Mouse (Mus musculus): ENCODE results near the gene Camk2b.

Gene Camk2b

GRCm38 (mm10) chr11:5930578-5930977, 135.6 kb downstream of the Camk2b start:
- DNase-seq, result no peak

GRCm38 (mm10) chr11:5926696-5927220, 139.4 kb downstream of the Camk2b start:
- no peak for DNase-seq

- no peak for DNase-seq
These were observed 141.5 kb downstream of the Camk2b start for GRCm38 (mm10) chr11:5924699-5925098.

- no peak for DNase-seq
These were observed 145.7 kb downstream of the Camk2b start for GRCm38 (mm10) chr11:5920323-5920960.

Data from kidney, adult 9 months (tissue).